Mouse (Mus musculus) spleen, adult 2 months (tissue): ENCODE measurements around the gene Usp7.

Experiments used
- CTCF ChIP-seq: fragments of 200-500 bp; IDR thresholded peaks from 2 replicates; pipeline ENCODE4 v1.5.1; 2011; ENCODE audit warnings: mild to moderate bottlenecking, inconsistent platforms; ENCODE audit not compliant: insufficient read depth, insufficient read length, insufficient replicate concordance; ENCODE audit errors: extremely low read depth
- POLR2A ChIP-seq: fragments of 200-500 bp; IDR thresholded peaks from 2 replicates; pipeline ENCODE4 v1.6.1; 2011; ENCODE audit warnings: low read depth, low read length, inconsistent platforms

GRCm38 (mm10) chr16:8700586-8700985, 91.5 kb downstream of the Usp7 start:
- TF ChIP-seq CTCF (no peak), POLR2A (no peak)
